Mouse (Mus musculus): ENCODE data around the gene Pfkp. TPM values are rescaled to one million over a fixed set of nuclear protein-coding genes. Genes with fewer than 3 reads are reported as not detected.

The Pfkp gene
- polyA plus RNA-seq, 1 experiment = 74.6 TPM

GRCm38 (mm10) chr13:6553708-6554107 is 94.9 kb downstream of the Pfkp start:
- TF ChIP-seq CTCF (conservative IDR thresholded peaks at IDR 0.05; ENCODE audit: insufficient read depth, insufficient read length, low read depth, low read length) = no peak
- TF ChIP-seq POLR2A (IDR thresholded peaks at IDR 0.05; ENCODE audit: low read depth, low read length) = no peak
- 93% methylated on average over 2 of the region's 2 CpGs for WGBS
- no peak overlapping the region for H3K4me3 ChIP-seq (ENCODE audit: insufficient read depth, low read depth, low read length)
- H3K27ac ChIP-seq (ENCODE audit: insufficient read depth, low read depth, low read length) = no peak overlapping the region
- no peaks in the 10 kb centered on the region for H3K4me1 ChIP-seq (ENCODE audit: control insufficient read depth, insufficient read depth, low read length)
- no peaks in the 10 kb centered on the region for H3K27me3 ChIP-seq (replicated peaks; ENCODE audit: control insufficient read depth, insufficient read depth, low read length)
- DNase-seq = no peak
- H3K36me3 ChIP-seq (ENCODE audit: control insufficient read depth, insufficient read depth, low read length) = no peaks in the 10 kb centered on the region

- Histone ChIP-seq H3K36me3 (ENCODE audit: control insufficient read depth, insufficient read depth, low read length) (no peaks in the 10 kb centered on the region), H3K4me1 (ENCODE audit: control insufficient read depth, insufficient read depth, low read length) (no peaks in the 10 kb centered on the region), H3K27ac (ENCODE audit: insufficient read depth, low read depth, low read length) (no peak overlapping the region), H3K27me3 (replicated peaks; ENCODE audit: control insufficient read depth, insufficient read depth, low read length) (no peaks in the 10 kb centered on the region), H3K4me3 (ENCODE audit: insufficient read depth, low read depth, low read length) (no peak overlapping the region)
- WGBS = 39% methylated on average over 6 of the region's 6 CpGs
- no peak for TF ChIP-seq POLR2A (IDR thresholded peaks at IDR 0.05; ENCODE audit: low read depth, low read length)
- no peak for TF ChIP-seq CTCF (conservative IDR thresholded peaks at IDR 0.05; ENCODE audit: insufficient read depth, insufficient read length, low read depth, low read length)
- no peak for DNase-seq
Observed at GRCm38 (mm10) chr13:6535287-6535932, 113.2 kb downstream of the Pfkp start.

GRCm38 (mm10) chr13:6532683-6533082 is 115.9 kb downstream of the Pfkp start:
- peak; percentile 50 for DNase-seq
- 74% methylated on average over 1 of the region's 1 CpGs for WGBS
- TF ChIP-seq CTCF (conservative IDR thresholded peaks at IDR 0.05; ENCODE audit: insufficient read depth, insufficient read length, low read depth, low read length) (peak; percentile 60), POLR2A (IDR thresholded peaks at IDR 0.05; ENCODE audit: low read depth, low read length) (no peak)

More at GRCm38 (mm10) chr13:6532683-6533082, 115.9 kb downstream of the Pfkp start:
- Histone ChIP-seq H3K36me3 (ENCODE audit: control insufficient read depth, insufficient read depth, low read length) (no peaks in the 10 kb centered on the region), H3K4me1 (ENCODE audit: control insufficient read depth, insufficient read depth, low read length) (no peaks in the 10 kb centered on the region), H3K27me3 (replicated peaks; ENCODE audit: control insufficient read depth, insufficient read depth, low read length) (no peaks in the 10 kb centered on the region), H3K4me3 (ENCODE audit: insufficient read depth, low read depth, low read length) (no peak overlapping the region), H3K27ac (ENCODE audit: insufficient read depth, low read depth, low read length) (no peak overlapping the region)

Other genes with a start within 250 kb of the Pfkp start
- gene Pitrm1, start 100.6 kb downstream of the Pfkp start, polyA plus RNA-seq (2012; rRNA removed) = 44.2 TPM in 2 replicates

Data from kidney, adult 2 months (tissue).